Mouse (Mus musculus) brain, embryonic 14.5 days (tissue): Measurements from ENCODE around the gene Best2. TPM values are rescaled to one million over a fixed set of nuclear protein-coding genes. Genes with fewer than 3 reads are reported as not detected.

ENCODE experiments used
- DNase-seq: peaks from one replicate; pipeline ENCODE4 v3.0.0-alpha.2; 2011; ENCODE audit warnings: low read depth
- CTCF ChIP-seq: fragments of 200-500 bp; IDR thresholded peaks from 2 replicates; pipeline ENCODE4 v1.5.1; 2012; ENCODE audit warnings: inconsistent platforms, mild to moderate bottlenecking, moderate library complexity, borderline replicate concordance; ENCODE audit not compliant: insufficient read depth, insufficient read length; ENCODE audit errors: extremely low read depth
- POLR2A ChIP-seq: fragments of 200-500 bp; IDR thresholded peaks from 2 replicates; pipeline ENCODE4 v1.6.1; 2012; ENCODE audit warnings: mild to moderate bottlenecking, inconsistent platforms, borderline replicate concordance; ENCODE audit not compliant: poor library complexity, insufficient read depth, insufficient read length, severe bottlenecking; ENCODE audit errors: extremely low read depth
- polyA plus RNA-seq: library from polyadenylated mRNA; depleted of rRNA; stranded (reverse); fragments of >200 nt; gene quantifications from 2 replicates; pipeline ENCODE4 v1.2.3, GENCODE M21; 2012

Best2 gene
- polyA plus RNA-seq, 1 experiment = 0.05 TPM

GRCm38 (mm10) chr8:85035165-85035727 lies 20.9 kb upstream of the Best2 start:
- no peak for DNase-seq
- TF ChIP-seq CTCF (no peak), POLR2A (no peak)

- DNase-seq = peak; percentile 92
- TF ChIP-seq CTCF (no peak), POLR2A (no peak)
Observed at GRCm38 (mm10) chr8:85034764-85035163, 20.4 kb upstream of the Best2 start.

- no peak for DNase-seq
- TF ChIP-seq POLR2A (no peak), CTCF (no peak)
Observed at GRCm38 (mm10) chr8:85033867-85034266, 19.5 kb upstream of the Best2 start.

- no peak for TF ChIP-seq POLR2A
- no peak for TF ChIP-seq CTCF
- DNase-seq = no peak
Observed at GRCm38 (mm10) chr8:85032622-85033311, 18.4 kb upstream of the Best2 start.

- TF ChIP-seq CTCF (no peak), POLR2A (no peak)
Observed at GRCm38 (mm10) chr8:85029271-85029670, 14.9 kb upstream of the Best2 start.

GRCm38 (mm10) chr8:85027922-85028321 lies 13.6 kb upstream of the Best2 start:
- DNase-seq = peak; percentile 35
- TF ChIP-seq CTCF (no peak), POLR2A (no peak)

More at GRCm38 (mm10) chr8:85029271-85029670, 14.9 kb upstream of the Best2 start:
- DNase-seq = no peak

GRCm38 (mm10) chr8:85027516-85027855 lies 13.2 kb upstream of the Best2 start:
- TF ChIP-seq CTCF (no peak), POLR2A (no peak)
- DNase-seq = peak; percentile 30

- TF ChIP-seq POLR2A (peak; percentile 96), CTCF (no peak)
- peak; percentile 97 for DNase-seq
Observed at GRCm38 (mm10) chr8:85026670-85027515, 12.6 kb upstream of the Best2 start, which contains the start of gene Trir. TSS of gene Trir (plus strand) at chr8:85026823.

- peak; percentile 31; the same call in 1 of the 2 replicates for TF ChIP-seq POLR2A
- TF ChIP-seq CTCF = no peak
- DNase-seq = peak; percentile 98
Observed at GRCm38 (mm10) chr8:85025098-85025932, 11.0 kb upstream of the Best2 start, which contains the start of gene Asna1. TSS of gene Asna1 (minus strand) at chr8:85025281.

GRCm38 (mm10) chr8:85023846-85024245 lies 9.5 kb upstream of the Best2 start:
- DNase-seq = no peak
- TF ChIP-seq POLR2A (no peak), CTCF (no peak)

- TF ChIP-seq CTCF (no peak), POLR2A (no peak)
- DNase-seq = no peak
Observed at GRCm38 (mm10) chr8:85021514-85022055, 7.3 kb upstream of the Best2 start.
